Mouse (Mus musculus) lung, postnatal 0 days (tissue): ENCODE data around the gene Plxnd1. TPM values are rescaled to one million over a fixed set of nuclear protein-coding genes. Genes with fewer than 3 reads are reported as not detected.

Experiments used
- ATAC-seq: fragments of 200-750 bp; cut with Nextera tagmentation; 2 replicates; pipeline ENCODE4 v1.8.0; 2017; ENCODE audit warnings: moderate library complexity
- DNase-seq: peaks from one replicate; pipeline ENCODE4 v3.0.0-alpha.2; 2016; ENCODE audit warnings: low spot score
- H3K27ac ChIP-seq: fragments of 300-500 bp; sonication (generic); 2 replicates; pipeline ENCODE4 v1.5.1; 2014; ENCODE audit warnings: antibody characterized with exemption, mild to moderate bottlenecking, low read length, mixed read lengths
- H3K27me3 ChIP-seq: fragments of 300-500 bp; sonication (generic); replicated peaks from 2 replicates; pipeline ENCODE4 v1.6.1; 2014; ENCODE audit warnings: low read length, mixed read lengths; ENCODE audit not compliant: insufficient read depth
- H3K36me3 ChIP-seq: fragments of 300-500 bp; sonication (generic); 2 replicates; pipeline ENCODE4 v1.6.1; 2014; ENCODE audit warnings: low read length, mixed read lengths; ENCODE audit not compliant: insufficient read depth
- H3K4me1 ChIP-seq: fragments of 300-500 bp; sonication (generic); 2 replicates; pipeline ENCODE4 v1.6.1; 2014; ENCODE audit warnings: antibody characterized with exemption, low read depth, low read length, mixed read lengths; ENCODE audit not compliant: insufficient read depth
- H3K4me2 ChIP-seq: fragments of 300-500 bp; sonication (generic); replicated peaks from 2 replicates; pipeline ENCODE4 v1.6.1; 2014; ENCODE audit warnings: low read depth, mild to moderate bottlenecking, low read length, moderate library complexity, mixed read lengths
- H3K4me3 ChIP-seq: fragments of 300-500 bp; sonication (generic); 2 replicates; pipeline ENCODE4 v1.5.1; 2014; ENCODE audit warnings: low read depth, low read length
- H3K9ac ChIP-seq: fragments of 300-500 bp; sonication (generic); replicated peaks from 2 replicates; pipeline ENCODE4 v1.6.1; 2014; ENCODE audit warnings: low read depth, mild to moderate bottlenecking
- H3K9me3 ChIP-seq: fragments of 300-500 bp; sonication (generic); 2 replicates; pipeline ENCODE4 v1.6.1; 2016; ENCODE audit warnings: low read length, mixed read lengths
- CTCF ChIP-seq: IDR thresholded peaks from 2 replicates; pipeline ENCODE4 v1.5.1; 2016; ENCODE audit warnings: antibody characterized with exemption, mild to moderate bottlenecking
- EP300 ChIP-seq: IDR thresholded peaks from 2 replicates; pipeline ENCODE4 v1.6.1; 2016; ENCODE audit warnings: antibody characterized with exemption, mild to moderate bottlenecking, control low read depth
- WGBS: fragments of 180-500 bp; shearing (Covaris S2); extraction: QIAGEN DNeasy Blood & Tissue Kit; methylation state at CpG from one replicate; pipeline ENCODE4 v1.1.7; 2014; 5-methylcytosine and 5-hydroxymethylcytosine counted together
- polyA plus RNA-seq: library from polyadenylated mRNA; unstranded; fragments of >200 nt; fragmentation: Nextera tagmentation; extraction: Ambion mirVana; gene quantifications from 2 replicates; pipeline ENCODE4 v1.2.1, GENCODE M21; 2015

Plxnd1 gene
- polyA plus RNA-seq, 1 experiment from 2014 or later: 26.9 TPM

DNA sequence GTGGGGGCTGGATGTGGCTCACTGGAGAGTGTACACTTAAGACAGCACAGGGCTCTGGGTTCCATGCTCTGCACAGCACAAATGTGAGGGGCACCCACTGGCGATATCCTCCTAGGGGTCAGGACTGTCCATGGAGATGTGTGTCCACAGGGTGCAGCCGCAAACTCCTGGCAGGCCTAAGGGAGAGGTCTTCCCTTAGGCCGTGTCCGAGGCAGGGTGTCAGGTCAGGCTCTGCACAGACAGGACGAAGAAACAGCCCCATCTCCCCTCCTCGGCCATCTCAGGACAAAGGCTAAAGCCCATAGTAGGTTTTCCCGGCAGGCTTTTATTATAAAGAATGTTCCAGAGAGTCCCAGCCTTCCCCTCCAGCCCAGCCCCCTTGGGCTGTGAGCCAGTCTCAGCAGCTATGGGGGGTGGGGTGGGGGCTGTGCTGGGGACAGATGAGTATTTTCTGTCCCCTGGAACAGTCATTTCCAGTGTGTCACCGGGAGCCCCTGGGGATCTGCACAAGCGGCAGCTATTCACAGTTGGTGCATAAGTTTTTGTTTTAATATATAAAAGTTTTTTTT, 40.2 kb downstream of the Plxnd1 start:
- Histone ChIP-seq H3K4me1 (peaks cover 22% of the 10 kb centered on the region), H3K27ac (no peak overlapping the region), H3K36me3 (peaks cover 3% of the 10 kb centered on the region; the same call in 1 of the 2 replicates), H3K27me3 (no peaks in the 10 kb centered on the region), H3K4me2 (no peak overlapping the region), H3K9ac (no peak overlapping the region), H3K4me3 (no peak overlapping the region), H3K9me3 (no peaks in the 10 kb centered on the region)
- WGBS: 60% methylated on average over 9 of the region's 9 CpGs
- DNase-seq (peak; percentile 44), ATAC-seq (0 out of 2 replicates have a peak, but pooled peaks have one; percentile 3)
- no peak for TF ChIP-seq CTCF
- no peak for TF ChIP-seq EP300

DNA sequence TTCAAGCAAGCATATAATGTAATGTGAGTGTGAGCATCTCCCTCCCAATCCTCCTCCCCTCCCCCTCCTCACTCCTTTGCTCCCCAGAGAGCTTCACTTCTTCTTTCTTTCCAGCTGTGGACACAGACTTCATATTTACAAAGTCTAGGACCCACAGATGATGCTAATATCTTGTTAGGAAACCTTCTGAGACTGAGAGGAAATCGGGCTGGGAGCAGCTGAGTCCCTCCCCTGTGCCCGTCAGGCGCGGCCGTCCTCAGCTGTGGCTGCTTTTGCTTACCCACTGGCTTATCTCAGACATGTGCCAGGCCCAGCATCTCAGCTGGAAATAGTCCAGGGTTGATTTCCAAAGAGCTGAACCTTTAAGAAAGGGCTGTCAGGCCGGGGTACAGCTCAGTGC, 48.4 kb downstream of the Plxnd1 start:
- DNase-seq (peak; percentile 52), ATAC-seq (peak; percentile 29; the same call in 1 of the 2 replicates)
- no peak overlapping the region for H3K9ac ChIP-seq
- TF ChIP-seq EP300 (no peak), CTCF (no peak)
- no peaks in the 10 kb centered on the region for H3K36me3 ChIP-seq
- no peaks in the 10 kb centered on the region for H3K27me3 ChIP-seq
- no peaks in the 10 kb centered on the region for H3K9me3 ChIP-seq
- no peak overlapping the region for H3K4me3 ChIP-seq
- no peak overlapping the region for H3K4me2 ChIP-seq
- WGBS: 19% methylated on average over 6 of the region's 6 CpGs
- no peak overlapping the region for H3K27ac ChIP-seq
- H3K4me1 ChIP-seq: no peaks in the 10 kb centered on the region; the same call in 1 of the 2 replicates

DNA sequence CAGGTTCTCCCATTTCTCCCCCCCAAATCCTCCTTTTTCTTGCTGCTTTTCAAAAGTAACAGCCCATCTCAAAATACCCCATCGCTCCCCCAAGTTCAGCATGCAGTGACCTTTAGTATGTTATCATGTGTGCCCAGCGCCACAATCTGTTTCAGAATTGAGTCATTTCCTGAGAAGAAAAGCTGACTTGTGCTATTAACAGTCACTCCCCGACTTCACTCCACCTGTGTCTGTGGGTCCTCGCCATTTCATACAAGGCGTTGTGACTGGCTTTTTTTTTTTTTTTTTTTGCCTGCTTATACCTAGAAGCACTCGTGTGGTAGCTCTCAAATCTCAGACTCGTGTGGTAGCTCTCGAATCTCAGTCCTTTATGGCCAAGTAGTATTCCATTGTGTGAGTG, 49.2 kb downstream of the Plxnd1 start:
- Histone ChIP-seq H3K27ac (no peak overlapping the region), H3K36me3 (no peaks in the 10 kb centered on the region), H3K4me1 (no peaks in the 10 kb centered on the region; the same call in 1 of the 2 replicates), H3K9me3 (no peaks in the 10 kb centered on the region), H3K4me3 (no peak overlapping the region), H3K4me2 (no peak overlapping the region), H3K9ac (no peak overlapping the region), H3K27me3 (no peaks in the 10 kb centered on the region)
- WGBS: 76% methylated on average over 8 of the region's 8 CpGs
- DNase-seq (no peak), ATAC-seq (no peak)
- TF ChIP-seq EP300 (no peak), CTCF (no peak)

DNA sequence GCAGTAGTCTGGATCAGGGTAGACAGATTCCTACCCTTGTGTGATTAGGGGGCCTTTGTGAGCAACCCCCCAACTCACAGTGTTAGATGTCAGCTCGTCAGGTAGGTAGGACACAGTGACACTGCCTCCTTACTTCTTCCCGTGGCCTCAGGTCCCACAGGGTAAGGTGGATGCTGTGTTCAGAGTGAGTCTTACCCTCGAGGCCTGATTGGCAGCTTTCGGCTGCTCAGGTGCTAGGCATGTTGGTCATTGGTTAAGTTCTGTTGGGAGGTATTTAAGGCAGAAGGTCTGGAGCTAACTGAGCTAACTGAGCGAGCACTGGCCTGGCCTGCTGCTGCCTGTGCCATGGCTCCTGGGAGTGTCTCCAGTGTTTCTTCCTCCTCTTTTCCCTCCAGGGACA, 50.2 kb downstream of the Plxnd1 start, which contains the start of gene H1foo:
Gene H1foo (plus strand): TSS at position 301 of the 400 bp plus-strand sequence.
- Histone ChIP-seq H3K9ac (no peak within 1 kb of the TSS), H3K27ac (peak within 1 kb of the TSS; percentile 27; the same call in 1 of the 2 replicates), H3K4me3 (no peak within 1 kb of the TSS), H3K36me3 (no peaks in the 10 kb centered on the region), H3K9me3 (no peaks in the 10 kb centered on the region), H3K4me2 (no peak within 1 kb of the TSS), H3K4me1 (no peaks in the 10 kb centered on the region; the same call in 1 of the 2 replicates), H3K27me3 (no peaks in the 10 kb centered on the region)
- WGBS: 80% methylated on average over 5 of the region's 5 CpGs
- TF ChIP-seq CTCF: no peak
- no peak for TF ChIP-seq EP300
- ATAC-seq (no peak), DNase-seq (no peak)

DNA sequence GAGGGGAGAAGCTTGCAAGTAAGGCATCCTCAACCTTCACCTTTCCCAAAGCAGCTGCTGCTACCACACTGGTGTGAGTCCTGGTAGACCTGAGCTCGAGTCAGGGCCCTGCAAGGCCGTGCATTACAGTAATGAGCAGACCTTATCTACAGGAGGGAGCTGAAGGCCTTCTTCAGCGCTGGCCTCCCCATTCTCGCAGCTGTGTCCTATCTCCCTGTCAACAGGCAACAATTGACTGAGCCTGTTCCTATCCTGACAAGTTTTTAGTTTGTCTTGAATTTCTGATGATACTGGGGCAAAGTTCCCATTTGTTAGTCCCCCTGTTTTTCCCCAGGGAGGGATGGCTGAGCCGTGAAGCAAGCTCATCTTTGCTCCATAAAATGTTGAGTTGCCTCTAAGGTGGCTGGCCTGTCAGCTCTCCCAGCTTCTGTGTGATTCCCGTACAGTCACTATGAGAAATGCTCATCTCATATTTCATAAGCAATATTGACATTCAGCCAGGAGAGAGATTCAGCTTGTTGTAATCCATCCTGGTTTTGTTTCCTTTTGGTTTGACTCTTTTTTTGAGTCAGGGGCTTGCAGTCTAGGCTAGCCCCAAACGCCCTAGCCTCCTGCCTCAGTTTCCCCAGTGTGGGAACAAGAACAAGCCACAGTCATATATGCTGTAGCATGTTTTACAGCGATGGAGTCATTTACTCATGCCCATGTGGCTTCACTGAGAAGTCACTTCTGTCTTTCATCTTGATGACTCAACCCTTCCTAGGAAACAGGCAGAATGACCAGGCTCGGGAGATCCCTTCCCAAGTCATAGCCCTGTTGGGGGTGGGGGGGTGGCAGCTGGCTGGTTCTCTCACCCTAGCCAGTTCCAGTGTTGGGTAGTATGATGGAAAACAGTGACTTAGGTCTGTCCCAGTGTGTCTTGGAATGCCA, 51.0 kb downstream of the Plxnd1 start:
- peak; percentile 34 for ATAC-seq
- 50% methylated on average over 9 of the region's 9 CpGs for WGBS
- no peak overlapping the region for H3K4me3 ChIP-seq
- H3K4me1 ChIP-seq: no peaks in the 10 kb centered on the region; the same call in 1 of the 2 replicates
- H3K27ac ChIP-seq: peak overlapping the region; percentile 27; the same call in 1 of the 2 replicates
- H3K36me3 ChIP-seq: no peaks in the 10 kb centered on the region
- peak; percentile 55 for DNase-seq
- TF ChIP-seq CTCF: no peak
- no peak for TF ChIP-seq EP300
- H3K4me2 ChIP-seq: no peak overlapping the region
- no peaks in the 10 kb centered on the region for H3K9me3 ChIP-seq
- no peak overlapping the region for H3K9ac ChIP-seq
- no peaks in the 10 kb centered on the region for H3K27me3 ChIP-seq

DNA sequence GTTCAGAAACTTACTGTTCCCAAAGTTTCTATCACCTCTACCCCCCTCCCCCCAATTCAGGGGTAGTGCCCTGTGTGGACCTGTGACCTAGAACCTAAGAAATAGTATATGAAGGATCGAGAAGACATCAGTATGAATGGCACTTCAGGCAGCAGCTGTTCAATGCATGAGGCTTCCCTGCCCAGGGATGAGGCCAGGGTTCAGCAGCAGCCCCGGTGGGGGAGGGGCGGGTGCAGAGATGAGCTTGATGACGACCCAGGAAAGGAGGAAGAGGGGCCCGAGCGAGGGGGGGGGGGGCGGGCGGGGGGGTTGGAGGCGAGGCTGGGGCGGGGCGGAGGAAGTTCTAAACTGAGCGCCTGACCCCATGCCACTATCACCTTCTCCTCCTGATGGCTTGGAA, 53.7 kb downstream of the Plxnd1 start:
- no peak overlapping the region for H3K4me3 ChIP-seq
- no peak overlapping the region for H3K9ac ChIP-seq
- no peak for TF ChIP-seq EP300
- TF ChIP-seq CTCF: no peak
- ATAC-seq (peak; percentile 27; the same call in 1 of the 2 replicates), DNase-seq (no peak)
- no peaks in the 10 kb centered on the region for H3K9me3 ChIP-seq
- H3K4me1 ChIP-seq: no peaks in the 10 kb centered on the region; the same call in 1 of the 2 replicates
- H3K27me3 ChIP-seq: no peaks in the 10 kb centered on the region
- 12% methylated on average over 4 of the region's 12 CpGs for WGBS
- H3K4me2 ChIP-seq: no peak overlapping the region
- H3K36me3 ChIP-seq: no peaks in the 10 kb centered on the region
- H3K27ac ChIP-seq: 0 out of 2 replicates have a peak overlapping the region, but pooled peaks have one; percentile 5
